Mouse (Mus musculus) inflammation-experienced regulatory T-cells, adult 6 months (primary cell): Measurements from ENCODE around the gene Amigo1. TPM values are rescaled to one million over a fixed set of nuclear protein-coding genes. Genes with fewer than 3 reads are reported as not detected.
"Not testable (repeated sequence)": the region's sequence is repeated elsewhere in the genome, so short reads cannot be mapped to it uniquely, and the experiment has no call there.

Experiments used
- ATAC-seq: one replicate; pipeline ENCODE4 v1.8.0; 2017
- polyA plus RNA-seq, 3 experiments: library from polyadenylated mRNA; unstranded; fragments of 100-300 nt; shearing (Covaris generic); gene quantifications; one replicate each; pipeline ENCODE4 v1.2.1; 2017

The Amigo1 gene
- polyA plus RNA-seq, 3 experiments from 2014 or later: 0.33 to 0.53 (median 0.51) TPM

DNA sequence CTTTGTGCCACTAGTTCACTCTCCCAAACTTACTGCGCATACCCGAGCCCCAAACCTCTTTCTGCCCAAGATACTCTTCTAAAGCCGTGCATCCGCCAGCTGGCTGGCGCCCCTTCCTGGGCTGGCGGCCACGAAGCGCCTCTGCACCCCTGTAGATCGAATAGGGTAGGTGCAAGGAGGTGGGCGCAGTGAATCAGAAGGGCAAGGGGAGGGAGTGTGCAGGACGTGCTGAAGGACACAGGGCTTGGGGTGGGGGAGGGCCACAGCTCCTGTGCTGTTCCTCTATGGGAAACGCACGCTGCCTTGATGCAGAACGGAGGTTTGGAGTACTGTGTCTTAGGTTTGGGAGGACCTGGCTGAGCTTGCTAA is 24.6 kb downstream of the Amigo1 start, which contains the start of gene Atxn7l2:
TSS of gene Atxn7l2 (minus strand) at position 164 of the 369 bp plus-strand sequence.
- ATAC-seq: peak; percentile 84

- ATAC-seq: no peak
These were observed 25.7 kb downstream of the Amigo1 start for GRCm38 (mm10) chr3:108211845-108212244.

DNA sequence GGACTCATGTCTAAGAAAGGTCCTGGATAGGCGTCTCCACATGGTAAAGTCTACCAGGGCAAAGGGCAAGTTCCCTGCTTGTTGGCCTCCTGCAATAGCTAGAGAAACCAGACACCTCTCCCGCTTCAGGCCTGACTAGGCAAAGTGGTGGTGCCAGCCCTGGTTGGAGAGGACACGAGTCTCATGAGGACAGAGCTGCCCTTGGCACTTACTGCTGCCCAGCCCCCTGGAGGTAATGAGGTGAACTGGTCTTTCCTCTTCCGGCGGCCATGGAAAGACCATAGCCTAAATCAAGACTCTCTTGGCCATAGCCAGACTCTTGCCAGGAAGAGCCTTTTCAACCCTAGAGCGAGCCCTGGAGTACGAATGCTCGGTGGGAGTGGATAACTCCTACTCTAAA is 26.3 kb downstream of the Amigo1 start:
- no peak for ATAC-seq

GRCm38 (mm10) chr3:108214734-108215133 is 28.6 kb downstream of the Amigo1 start:
- no peak for ATAC-seq

DNA sequence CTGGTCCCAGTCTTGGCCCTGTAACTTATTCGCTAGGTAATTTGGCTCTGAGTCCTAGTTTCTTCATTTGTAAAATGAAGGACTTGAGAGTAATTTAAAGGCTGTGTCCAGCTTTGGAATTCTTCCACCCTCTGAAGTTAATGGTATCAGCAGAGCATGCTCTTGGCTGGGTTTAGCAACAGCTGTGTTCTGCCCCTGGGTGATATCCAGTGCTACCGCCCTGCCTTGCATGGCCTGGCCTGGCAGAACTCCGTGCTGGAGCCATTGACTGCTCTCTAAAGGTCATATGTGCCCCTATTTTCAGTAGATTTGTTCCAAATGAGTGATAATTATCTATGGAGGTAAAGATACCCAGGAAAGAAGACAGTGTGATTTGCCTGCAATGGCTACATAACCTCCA is 34.5 kb downstream of the Amigo1 start:
- ATAC-seq: no peak

- peak; percentile 22 for ATAC-seq
These were observed 39.8 kb downstream of the Amigo1 start for GRCm38 (mm10) chr3:108225711-108226557.

DNA sequence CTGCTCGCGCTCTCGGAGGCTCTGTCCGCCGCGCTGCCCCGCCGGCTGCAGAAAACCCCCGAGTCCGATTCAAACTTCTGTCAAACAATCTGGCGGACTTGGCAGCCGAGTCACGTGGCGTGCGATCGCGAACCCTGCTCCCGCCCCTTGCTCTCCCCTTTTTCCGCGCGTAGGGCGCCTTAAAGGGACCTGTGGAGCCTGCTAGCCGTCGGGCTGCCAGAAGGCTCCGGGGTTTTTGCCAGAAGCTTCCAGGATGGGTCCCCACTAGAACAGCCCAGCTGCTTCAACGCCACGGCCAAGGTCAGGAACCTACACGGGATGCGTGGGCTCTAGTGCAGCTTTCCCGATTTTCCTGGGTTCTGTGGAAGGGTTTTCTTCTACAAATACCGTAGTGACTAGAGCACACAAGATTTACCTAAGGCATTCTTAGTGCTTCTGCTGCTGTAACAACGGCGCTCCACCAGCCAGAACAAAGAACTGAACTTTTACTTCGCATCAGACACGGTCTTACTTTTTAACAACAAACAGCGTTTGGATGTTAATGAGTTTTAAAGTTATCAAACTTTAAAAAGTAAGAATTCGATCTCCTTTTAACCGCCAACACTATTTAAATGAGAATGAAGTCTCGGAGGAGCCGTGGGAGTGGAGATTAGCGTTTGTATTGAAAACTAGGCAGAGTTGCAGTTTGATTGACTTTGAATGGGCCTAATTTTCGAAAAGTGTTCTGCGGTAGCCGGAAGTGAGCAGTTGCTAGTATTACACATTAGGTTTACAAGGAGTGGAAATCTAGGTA is 40.6 kb downstream of the Amigo1 start, which contains the start of gene Sypl2:
TSS of gene Sypl2 (minus strand) at position 91 of the 793 bp plus-strand sequence.
- peak; percentile 38 for ATAC-seq

GRCm38 (mm10) chr3:108227521-108227920 is 41.4 kb downstream of the Amigo1 start:
- no peak for ATAC-seq

- ATAC-seq: no peak
These were observed 45.5 kb downstream of the Amigo1 start for GRCm38 (mm10) chr3:108231646-108232045.

GRCm38 (mm10) chr3:108237474-108238102 is 51.5 kb downstream of the Amigo1 start:
- not testable (repeated sequence) for ATAC-seq

GRCm38 (mm10) chr3:108241243-108241839 is 55.2 kb downstream of the Amigo1 start:
- no peak for ATAC-seq

Other genes starting within 250 kb of the Amigo1 start
- gene Gstm6, start 242.6 kb upstream of the Amigo1 start, polyA plus RNA-seq: not detected
- gene Gstm3, start 217.1 kb upstream of the Amigo1 start, polyA plus RNA-seq: not detected
- gene Gstm2, start 199.9 kb upstream of the Amigo1 start, polyA plus RNA-seq: not detected
- 1 to 10 TPM; 1.1 to 2.7 (median 1.4) TPM for gene Gstm1, start 168.4 kb upstream of the Amigo1 start, polyA plus RNA-seq
- gene Gstm4, start 141.4 kb upstream of the Amigo1 start, polyA plus RNA-seq: 1 to 10 TPM; 3.1 to 5.5 (median 5.0) TPM
- 10 to 100 TPM; 15.6 to 26.4 (median 18.1) TPM for gene Ampd2, start 99.7 kb upstream of the Amigo1 start, polyA plus RNA-seq
- gene Gnat2, start 93.5 kb upstream of the Amigo1 start, polyA plus RNA-seq: not detected
- 100 to 1,000 TPM in 1 of 3 experiments, 10 to 100 TPM in 2; 90.7 to 140 (median 97.6) TPM for gene Gnai3, start 40.2 kb upstream of the Amigo1 start, polyA plus RNA-seq
- not detected for gene Gpr61, start 31.5 kb upstream of the Amigo1 start, polyA plus RNA-seq
- gene Cyb561d1, start 14.9 kb downstream of the Amigo1 start, polyA plus RNA-seq: 1 to 10 TPM; 6.6 to 7.3 (median 7.1) TPM
- gene Atxn7l2, start 24.6 kb downstream of the Amigo1 start, polyA plus RNA-seq: 1 to 10 TPM; 4.7 to 5.9 (median 5.6) TPM
- not detected for gene Sypl2, start 40.3 kb downstream of the Amigo1 start, polyA plus RNA-seq
- 100 to 1,000 TPM; 167 to 264 (median 193) TPM for gene Psma5, start 70.6 kb downstream of the Amigo1 start, polyA plus RNA-seq
- not detected for gene Sort1, start 97.7 kb downstream of the Amigo1 start, polyA plus RNA-seq
- not detected for gene Mybphl, start 178.6 kb downstream of the Amigo1 start, polyA plus RNA-seq
- gene Psrc1, start 197.5 kb downstream of the Amigo1 start, polyA plus RNA-seq: 10 to 100 TPM in 1 of 3 experiments, 1 to 10 TPM in 2; 1.2 to 17.5 (median 4.1) TPM
- gene Celsr2, start 229.2 kb downstream of the Amigo1 start, polyA plus RNA-seq: under 1 TPM; 0.35 to 0.52 (median 0.37) TPM